In genomic region chr10:121206002-121206742, GRCm38 (mm10) we compare ENCODE assay signal across 9 mouse cellular contexts.
DNase-seq lines count a peak whose midpoint lies in the region; ATAC-seq and TF ChIP-seq lines count a peak whose summit lies in the region.
"Had no signal": no experiment of that assay in that cellular context is flagged by ENCODE, and none has a peak within 500 bp of the region (broad histone marks: within the 10 kb centered on the region; RNA-seq: fewer than 3 reads in every experiment).

No protein-coding gene starts in this region.

- H3K36me3 ChIP-seq in kidney, adult 2 months (ENCODE audit: control insufficient read depth, insufficient read depth, low read length), result no peaks in the 10 kb centered on the region
- no peaks in the 10 kb centered on the region for H3K36me3 ChIP-seq in midbrain, embryonic 12.5 days
- no peaks in the 10 kb centered on the region for H3K36me3 ChIP-seq in stomach, embryonic 16.5 days (ENCODE audit: control insufficient read depth, insufficient read depth, low read length)

- peak overlapping the region; percentile 24; the same call in 1 of the 2 replicates for H3K9ac ChIP-seq in midbrain, embryonic 12.5 days (replicated peaks)
- H3K9ac ChIP-seq in stomach, embryonic 16.5 days (ENCODE audit: low read length), result no peak overlapping the region
- H3K9ac ChIP-seq: liver, embryonic 14.5 days had no signal

- DNase-seq in brain, adult 2 months (ENCODE audit: low read depth, low spot score), result peak; percentile 66
- peak; percentile 73 to 90 for DNase-seq in cerebellum, postnatal 4 days (ENCODE audit: low spot score in 2 of 2)
- peak; percentile 71 to 73 for DNase-seq in heart, adult 18-20 months
- peak; percentile 89 for DNase-seq in kidney, adult 2 months
- DNase-seq in left cerebral cortex, postnatal 10 days (ENCODE audit: extremely low spot score in 1 of 2, low spot score in 2 of 2), result peak; percentile 78 to 81
- DNase-seq in thymus, postnatal 36 days, result no peak

- no peaks in the 10 kb centered on the region; the same call in 1 of the 2 replicates for H3K4me1 ChIP-seq in kidney, adult 2 months (ENCODE audit: control insufficient read depth, insufficient read depth, low read length)
- peaks cover 14% of the 10 kb centered on the region for H3K4me1 ChIP-seq in midbrain, embryonic 12.5 days
- H3K4me1 ChIP-seq in stomach, embryonic 16.5 days (ENCODE audit: control insufficient read depth, insufficient read depth, low read length), result peaks cover 8% of the 10 kb centered on the region; the same call in 1 of the 2 replicates

- no peaks in the 10 kb centered on the region for H3K9me3 ChIP-seq in midbrain, embryonic 12.5 days
- H3K9me3 ChIP-seq in stomach, embryonic 16.5 days (replicated peaks; ENCODE audit: control insufficient read depth, low read length), result no peaks in the 10 kb centered on the region

- intact Hi-C loops in left cerebral cortex, postnatal 10 days (cut with DNase I), result no loop called here

- H3K4me2 ChIP-seq in midbrain, embryonic 12.5 days (replicated peaks), result peak overlapping the region; percentile 23
- no peak overlapping the region for H3K4me2 ChIP-seq in stomach, embryonic 16.5 days (ENCODE audit: low read depth, low read length)

- ATAC-seq in midbrain, embryonic 12.5 days (ENCODE audit: low FRiP score, low read depth), result peak; percentile 90
- ATAC-seq in stomach, embryonic 16.5 days (ENCODE audit: insufficient read depth, low FRiP score), result peak; percentile 73

- H3K4me3 ChIP-seq in kidney, adult 2 months (ENCODE audit: insufficient read depth, low read depth, low read length), result no peak overlapping the region
- no peak overlapping the region for H3K4me3 ChIP-seq in midbrain, embryonic 12.5 days
- no peak overlapping the region for H3K4me3 ChIP-seq in stomach, embryonic 16.5 days (replicated peaks; ENCODE audit: low read length)

- no peak for TF ChIP-seq POLR2A in kidney, adult 2 months (IDR thresholded peaks at IDR 0.05; ENCODE audit: low read depth, low read length)

- 20% methylated on average over 15 of the region's 15 CpGs for WGBS in kidney, adult 2 months
- WGBS in midbrain, embryonic 12.5 days, result 9% methylated on average over 15 of the region's 15 CpGs
- 31% methylated on average over 15 of the region's 15 CpGs for WGBS in stomach, embryonic 16.5 days

- no peak overlapping the region for H3K27ac ChIP-seq in kidney, adult 2 months (ENCODE audit: insufficient read depth, low read depth, low read length)
- peak overlapping the region; percentile 71 for H3K27ac ChIP-seq in midbrain, embryonic 12.5 days (replicated peaks)
- H3K27ac ChIP-seq in stomach, embryonic 16.5 days (ENCODE audit: low read length), result peak overlapping the region; percentile 30; the same call in 1 of the 2 replicates
- H3K27ac ChIP-seq: liver, embryonic 14.5 days had no signal

- no peaks in the 10 kb centered on the region for H3K27me3 ChIP-seq in kidney, adult 2 months (replicated peaks; ENCODE audit: control insufficient read depth, insufficient read depth, low read length)
- peaks cover 29% of the 10 kb centered on the region; the same call in 1 of the 2 replicates for H3K27me3 ChIP-seq in midbrain, embryonic 12.5 days
- no peaks in the 10 kb centered on the region for H3K27me3 ChIP-seq in stomach, embryonic 16.5 days (ENCODE audit: control insufficient read depth, insufficient read depth, low read length)

- no peak for TF ChIP-seq CTCF in kidney, adult 2 months (conservative IDR thresholded peaks at IDR 0.05; ENCODE audit: insufficient read depth, insufficient read length, low read depth, low read length)

Comparison
In these comparisons a context has a peak if more than half of its experiments do, and no peak if none do; other contexts are left out.
1. DNase-seq: peak in brain, adult 2 months (single experiment), cerebellum, postnatal 4 days (2 of 2), heart, adult 18-20 months (2 of 2), kidney, adult 2 months (single experiment) and left cerebral cortex, postnatal 10 days (2 of 2); none in thymus, postnatal 36 days (0 of 2).